Mouse (Mus musculus) activated CD4-positive, CD25-positive, alpha-beta regulatory T cell, adult 4 months (primary cell): ENCODE measurements around the gene Cdh3. TPM values are rescaled to one million over a fixed set of nuclear protein-coding genes. Genes with fewer than 3 reads are reported as not detected.

ENCODE experiments used
- polyA plus RNA-seq, 2 experiments: library from polyadenylated mRNA; unstranded; fragments of 100-300 nt; shearing (Covaris generic); gene quantifications; one replicate each; pipeline ENCODE4 v1.2.1; 2017

The Cdh3 gene
- polyA plus RNA-seq, 2 experiments from 2014 or later, result not detected

Other genes with a start within 250 kb of the Cdh3 start
- not detected for gene Smpd3, start 172.9 kb upstream of the Cdh3 start, polyA plus RNA-seq
- 1 to 10 TPM; 2.0 to 3.0 TPM for gene Zfp90, start 95.6 kb upstream of the Cdh3 start, polyA plus RNA-seq
- gene 6030452D12Rik, start 10.4 kb upstream of the Cdh3 start, polyA plus RNA-seq, result not detected
- gene Gm10073, start 62.6 kb downstream of the Cdh3 start, polyA plus RNA-seq, result 100 to 1,000 TPM in 1 of 2 experiments, 10 to 100 TPM in 1; 85.5 to 100 TPM
- gene Cdh1, start 92.5 kb downstream of the Cdh3 start, polyA plus RNA-seq, result under 1 TPM; 0.20 to 0.57 TPM
- 1 to 10 TPM; 5.7 to 6.3 TPM for gene Tango6, start 172.2 kb downstream of the Cdh3 start, polyA plus RNA-seq